Mouse (Mus musculus): ENCODE measurements at regions not wholly inside any gene's neighbourhood (a gene's known extent, or its start where the extent isn't known, plus 50 kb on each side); places are given as distances from the start of the nearest gene placed in this dataset.
"Not testable (repeated sequence)": the region's sequence is repeated elsewhere in the genome, so short reads cannot be mapped to it uniquely, and the experiment has no call there.

DNA sequence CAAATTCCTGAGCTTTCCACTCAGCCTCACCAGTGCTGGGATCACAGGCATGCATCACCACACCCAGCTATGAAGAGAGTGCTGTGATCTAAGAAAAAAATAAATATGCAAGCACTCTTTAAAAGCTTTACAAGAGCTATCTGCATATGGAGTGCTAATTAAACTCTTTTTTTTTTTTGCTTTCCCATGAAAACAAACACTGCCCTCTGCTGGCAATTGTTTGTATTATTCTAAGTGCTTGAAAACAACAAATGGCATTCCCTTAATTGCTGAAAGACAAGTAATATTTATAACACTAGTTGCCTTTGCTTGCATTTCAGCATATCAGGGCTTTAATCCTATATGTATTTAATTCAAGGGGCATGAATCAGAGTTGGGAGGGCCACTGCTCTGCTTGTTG is 91.8 kb downstream of the 5730507C01Rik start:
- H3K9ac ChIP-seq (replicated peaks; ENCODE audit: low read depth, low read length); H3K4me2 ChIP-seq (ENCODE audit: low read length); H3K27ac ChIP-seq (ENCODE audit: low read length); H3K27me3 ChIP-seq (replicated peaks; ENCODE audit: control insufficient read depth, insufficient read depth, low read length); H3K9me3 ChIP-seq (ENCODE audit: control insufficient read depth, low read length); H3K4me1 ChIP-seq (replicated peaks; ENCODE audit: control insufficient read depth, insufficient read depth, low read length); H3K36me3 ChIP-seq (ENCODE audit: control insufficient read depth, insufficient read depth); ATAC-seq; H3K4me3 ChIP-seq (replicated peaks; ENCODE audit: low read length): not testable (repeated sequence)

DNA sequence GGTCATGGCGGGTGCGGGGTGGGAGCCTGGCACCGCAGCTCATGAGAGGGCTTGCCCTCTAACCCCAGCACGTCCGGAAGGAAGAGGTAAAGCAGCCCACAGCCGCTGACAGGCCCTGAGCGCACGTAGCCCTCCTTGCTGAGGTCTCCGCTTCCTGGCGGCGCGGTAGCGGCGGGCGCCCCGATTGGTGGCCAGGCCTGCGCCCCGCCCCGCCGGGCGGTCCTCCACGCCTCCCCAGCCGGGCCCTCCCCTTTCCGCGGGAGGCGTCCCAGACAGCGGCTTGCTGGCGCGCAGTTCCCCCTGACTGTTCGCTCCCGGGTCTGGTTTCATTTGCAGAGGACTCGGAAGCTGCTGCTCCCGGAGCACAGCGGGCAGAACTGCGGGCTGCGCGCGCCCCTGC is 95.5 kb downstream of the 5730507C01Rik start:
- Histone ChIP-seq H3K36me3 (ENCODE audit: control insufficient read depth, insufficient read depth) (no peaks in the 10 kb centered on the region), H3K9ac (replicated peaks; ENCODE audit: low read depth, low read length) (peak overlapping the region; percentile 69), H3K27ac (ENCODE audit: low read length) (no peak overlapping the region; the same call in 1 of the 2 replicates), H3K4me3 (replicated peaks; ENCODE audit: low read length) (peak overlapping the region; percentile 55), H3K4me1 (replicated peaks; ENCODE audit: control insufficient read depth, insufficient read depth, low read length) (no peaks in the 10 kb centered on the region), H3K27me3 (replicated peaks; ENCODE audit: control insufficient read depth, insufficient read depth, low read length) (no peaks in the 10 kb centered on the region), H3K4me2 (ENCODE audit: low read length) (peak overlapping the region; percentile 47), H3K9me3 (ENCODE audit: control insufficient read depth, low read length) (no peaks in the 10 kb centered on the region)
- 1% methylated on average over 32 of the region's 38 CpGs for WGBS
- ATAC-seq, result peak; percentile 94

DNA sequence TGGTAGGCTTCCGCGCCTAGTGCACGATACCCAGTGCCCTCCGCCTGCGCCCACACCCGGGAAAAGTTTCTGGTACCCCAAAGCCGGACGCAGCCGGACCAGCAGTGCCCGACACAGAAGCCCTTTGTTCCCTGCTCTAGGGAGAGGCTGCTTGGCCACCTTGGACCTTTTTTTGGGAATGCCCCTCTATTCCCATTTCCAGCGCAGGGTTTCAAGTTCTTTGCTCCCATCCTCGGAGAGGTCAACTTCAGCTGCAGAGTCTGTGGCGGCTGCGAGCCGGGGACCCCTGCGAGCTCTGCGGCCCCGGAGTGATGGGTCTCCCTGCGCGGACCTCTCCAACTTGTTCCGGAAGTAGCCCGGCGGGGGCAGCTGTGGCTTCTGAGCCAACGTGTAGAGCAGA is 96.3 kb downstream of the 5730507C01Rik start:
- peak overlapping the region; percentile 55 for H3K4me3 ChIP-seq (replicated peaks; ENCODE audit: low read length)
- not testable (repeated sequence) for H3K9me3 ChIP-seq (ENCODE audit: control insufficient read depth, low read length); H3K27me3 ChIP-seq (replicated peaks; ENCODE audit: control insufficient read depth, insufficient read depth, low read length); H3K4me1 ChIP-seq (replicated peaks; ENCODE audit: control insufficient read depth, insufficient read depth, low read length); ATAC-seq; H3K27ac ChIP-seq (ENCODE audit: low read length); H3K36me3 ChIP-seq (ENCODE audit: control insufficient read depth, insufficient read depth); H3K9ac ChIP-seq (replicated peaks; ENCODE audit: low read depth, low read length)
- peak overlapping the region; percentile 47 for H3K4me2 ChIP-seq (ENCODE audit: low read length)
- 4% methylated on average over 23 of the region's 24 CpGs for WGBS

All from forebrain, embryonic 16.5 days (tissue).